Mouse (Mus musculus) cortical plate, adult 2 months (tissue): ENCODE data around the gene Actn4.

Source experiments
- CTCF ChIP-seq: fragments of 200-500 bp; IDR thresholded peaks from 2 replicates; pipeline ENCODE4 v1.5.1; 2011; ENCODE audit warnings: mild to moderate bottlenecking, control low read depth, low read length; ENCODE audit not compliant: insufficient read depth; ENCODE audit errors: extremely low read depth
- POLR2A ChIP-seq: fragments of 200-500 bp; IDR thresholded peaks from 2 replicates; pipeline ENCODE4 v1.6.1; 2011; ENCODE audit warnings: mild to moderate bottlenecking, low read length, control low read depth; ENCODE audit not compliant: insufficient read depth; ENCODE audit errors: extremely low read depth

- TF ChIP-seq CTCF = no peak
- no peak for TF ChIP-seq POLR2A
Measured at GRCm38 (mm10) chr7:28929381-28929780, 32.8 kb downstream of the Actn4 start.
